Mouse (Mus musculus) liver, postnatal 0 days (tissue): Measurements from ENCODE around the gene Cyp2d22. TPM values are rescaled to one million over a fixed set of nuclear protein-coding genes. Genes with fewer than 3 reads are reported as not detected.

Experiments used
- ATAC-seq: fragments of 200-750 bp; cut with Nextera tagmentation; 2 replicates; pipeline ENCODE4 v1.8.0; 2017; ENCODE audit warnings: mild to moderate bottlenecking, moderate library complexity
- DNase-seq: peaks from one replicate; pipeline ENCODE4 v3.0.0-alpha.2; 2016
- H3K27ac ChIP-seq: fragments of 300-500 bp; sonication (generic); 2 replicates; pipeline ENCODE4 v1.5.1; 2014; ENCODE audit warnings: antibody characterized with exemption, moderate library complexity, mild to moderate bottlenecking, low read depth
- H3K27me3 ChIP-seq: fragments of 300-500 bp; sonication (generic); 2 replicates; pipeline ENCODE4 v1.6.1; 2014; ENCODE audit warnings: low read length, control low read depth, mixed read lengths; ENCODE audit not compliant: insufficient read depth
- H3K36me3 ChIP-seq: fragments of 300-500 bp; sonication (generic); replicated peaks from 2 replicates; pipeline ENCODE4 v1.6.1; 2014; ENCODE audit warnings: mild to moderate bottlenecking, control low read depth, low read length, moderate library complexity, mixed read lengths; ENCODE audit not compliant: insufficient read depth
- H3K4me1 ChIP-seq: fragments of 300-500 bp; sonication (generic); 2 replicates; pipeline ENCODE4 v1.6.1; 2014; ENCODE audit warnings: antibody characterized with exemption, mild to moderate bottlenecking, control low read depth; ENCODE audit not compliant: insufficient read depth
- H3K4me2 ChIP-seq: fragments of 300-500 bp; sonication (generic); 2 replicates; pipeline ENCODE4 v1.6.1; 2014; ENCODE audit warnings: low read depth, mild to moderate bottlenecking, low read length, moderate library complexity, mixed read lengths
- H3K4me3 ChIP-seq: fragments of 300-500 bp; sonication (generic); 2 replicates; pipeline ENCODE4 v1.5.1; 2014; ENCODE audit warnings: low read depth, low read length
- H3K9ac ChIP-seq: fragments of 300-500 bp; sonication (generic); replicated peaks from 2 replicates; pipeline ENCODE4 v1.6.1; 2014; ENCODE audit warnings: mild to moderate bottlenecking, moderate library complexity
- H3K9me3 ChIP-seq: fragments of 300-500 bp; sonication (generic); 2 replicates; pipeline ENCODE4 v1.6.1; 2016; ENCODE audit warnings: mild to moderate bottlenecking, control low read depth, low read length, mixed read lengths
- CTCF ChIP-seq: sonication (generic); IDR thresholded peaks from 2 replicates; pipeline ENCODE4 v1.5.1; 2016; ENCODE audit warnings: antibody characterized with exemption, low read depth
- EP300 ChIP-seq: IDR thresholded peaks from 2 replicates; pipeline ENCODE4 v1.6.1; 2016; ENCODE audit warnings: antibody characterized with exemption, low read depth, mild to moderate bottlenecking
- WGBS: fragments of 180-500 bp; shearing (Covaris S2); extraction: QIAGEN DNeasy Blood & Tissue Kit; methylation state at CpG from one replicate; pipeline ENCODE4 v1.1.7; 2014; ENCODE audit not compliant: insufficient replicate concordance; 5-methylcytosine and 5-hydroxymethylcytosine counted together
- polyA plus RNA-seq: library from polyadenylated mRNA; unstranded; fragments of >200 nt; fragmentation: Nextera tagmentation; extraction: Ambion mirVana; gene quantifications from 2 replicates; pipeline ENCODE4 v1.2.1, GENCODE M21; 2015

Gene Cyp2d22
- polyA plus RNA-seq: 42.0 and 44.9 TPM in 2 replicates

- H3K9ac ChIP-seq: peak within 1 kb of the TSS; percentile 71
- peak within 1 kb of the TSS; percentile 67 for H3K4me2 ChIP-seq
- H3K4me3 ChIP-seq: peak within 1 kb of the TSS; percentile 44
- DNase-seq: peak; percentile 66
- no peak for TF ChIP-seq EP300
- no peak for TF ChIP-seq CTCF
- WGBS: 3% methylated on average over 18 of the region's 24 CpGs
- no peaks in the 10 kb centered on the region for H3K9me3 ChIP-seq
- H3K4me1 ChIP-seq: 0 out of 2 replicates have a peak, but pooled peaks cover 7% of the 10 kb centered on the region
- H3K36me3 ChIP-seq: no peaks in the 10 kb centered on the region
- H3K27me3 ChIP-seq: no peaks in the 10 kb centered on the region
- peak within 1 kb of the TSS; percentile 99 for H3K27ac ChIP-seq
- ATAC-seq: peak; percentile 71
Observed at GRCm38 (mm10) chr15:82379871-82380713, at the start of gene Cyp2d22. Gene Cyp2d22 (minus strand): TSS chr15:82380260.

- TF ChIP-seq CTCF: no peak
- Histone ChIP-seq H3K27ac (peak overlapping the region; percentile 77), H3K4me2 (no peak overlapping the region), H3K36me3 (no peaks in the 10 kb centered on the region), H3K4me1 (peaks cover 2% of the 10 kb centered on the region; the same call in 1 of the 2 replicates), H3K4me3 (no peak overlapping the region), H3K9me3 (no peaks in the 10 kb centered on the region; the same call in 1 of the 2 replicates), H3K27me3 (no peaks in the 10 kb centered on the region), H3K9ac (no peak overlapping the region)
- ATAC-seq (peak; percentile 86), DNase-seq (peak; percentile 33)
- 61% methylated on average over 3 of the region's 3 CpGs for WGBS
Observed at GRCm38 (mm10) chr15:82423471-82423870, 43.4 kb upstream of the Cyp2d22 start.

GRCm38 (mm10) chr15:82422935-82423334, 42.9 kb upstream of the Cyp2d22 start:
- Histone ChIP-seq H3K27ac (peak overlapping the region; percentile 77), H3K4me3 (no peak overlapping the region), H3K4me1 (peaks cover 2% of the 10 kb centered on the region; the same call in 1 of the 2 replicates), H3K9ac (no peak overlapping the region), H3K27me3 (no peaks in the 10 kb centered on the region), H3K36me3 (no peaks in the 10 kb centered on the region), H3K4me2 (no peak overlapping the region), H3K9me3 (no peaks in the 10 kb centered on the region; the same call in 1 of the 2 replicates)
- TF ChIP-seq EP300: peak; percentile 23; the same call in 1 of the 2 replicates
- TF ChIP-seq CTCF: no peak
- WGBS: 49% methylated on average over 4 of the region's 4 CpGs
- no peak for DNase-seq
- ATAC-seq: peak; percentile 86

GRCm38 (mm10) chr15:82418616-82419015, 38.6 kb upstream of the Cyp2d22 start:
- Histone ChIP-seq H3K4me3 (no peak overlapping the region), H3K4me2 (no peak overlapping the region), H3K4me1 (peaks cover 8% of the 10 kb centered on the region), H3K9me3 (no peaks in the 10 kb centered on the region), H3K36me3 (no peaks in the 10 kb centered on the region), H3K27ac (no peak overlapping the region), H3K27me3 (no peaks in the 10 kb centered on the region), H3K9ac (no peak overlapping the region)
- WGBS: 63% methylated on average over 1 of the region's 1 CpGs
- no peak for ATAC-seq
- no peak for TF ChIP-seq CTCF
- TF ChIP-seq EP300: no peak
- no peak for DNase-seq

- Histone ChIP-seq H3K27me3 (no peaks in the 10 kb centered on the region), H3K4me2 (0 out of 2 replicates have a peak overlapping the region, but pooled peaks have one; percentile 22), H3K36me3 (no peaks in the 10 kb centered on the region), H3K4me1 (peaks cover 6% of the 10 kb centered on the region), H3K4me3 (no peak overlapping the region), H3K9ac (no peak overlapping the region), H3K27ac (no peak overlapping the region), H3K9me3 (no peaks in the 10 kb centered on the region)
- DNase-seq (peak; percentile 75), ATAC-seq (peak; percentile 93)
- 40% methylated on average over 16 of the region's 16 CpGs for WGBS
- peak; percentile 88 for TF ChIP-seq CTCF
- no peak for TF ChIP-seq EP300
Observed at GRCm38 (mm10) chr15:82416797-82417789, 37.0 kb upstream of the Cyp2d22 start.
